Mouse (Mus musculus) Muller cell, postnatal 12 days (primary cell): ENCODE measurements around the gene Gprin1.

Source experiments
- DNase-seq: peaks from one replicate; pipeline ENCODE4 v3.0.0-alpha.2; 2015; ENCODE audit errors: inconsistent ontology term

The Gprin1 gene

GRCm38 (mm10) chr13:54760164-54760795 lies 10.6 kb upstream of the Gprin1 start:
- DNase-seq = no peak

DNA sequence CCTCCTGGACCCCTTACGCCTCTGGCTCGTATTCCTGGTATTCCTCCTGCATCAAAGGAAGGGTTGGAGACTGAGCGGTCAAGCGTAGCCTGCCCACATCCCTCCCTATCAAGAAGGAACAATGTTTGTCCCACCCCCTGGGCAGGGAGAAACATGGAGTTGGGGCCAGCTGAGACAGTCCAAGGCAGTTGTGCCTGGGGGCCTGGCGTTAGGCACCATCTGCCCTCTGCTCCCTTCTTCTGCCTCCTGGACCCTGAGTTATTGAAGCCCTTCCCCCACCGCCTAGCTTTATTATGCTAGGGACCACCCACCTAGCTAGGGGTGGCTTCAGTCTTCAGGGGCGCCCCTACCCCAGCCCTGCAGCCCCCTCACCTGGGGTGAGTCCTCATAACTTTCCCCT lies 9.8 kb upstream of the Gprin1 start:
- no peak for DNase-seq

- DNase-seq = no peak
These were observed 9.2 kb upstream of the Gprin1 start for GRCm38 (mm10) chr13:54758756-54759470.

- DNase-seq = peak; percentile 89
These were observed 8.5 kb upstream of the Gprin1 start for GRCm38 (mm10) chr13:54758045-54758755.

GRCm38 (mm10) chr13:54757093-54757830 lies 7.6 kb upstream of the Gprin1 start:
- DNase-seq = no peak

DNA sequence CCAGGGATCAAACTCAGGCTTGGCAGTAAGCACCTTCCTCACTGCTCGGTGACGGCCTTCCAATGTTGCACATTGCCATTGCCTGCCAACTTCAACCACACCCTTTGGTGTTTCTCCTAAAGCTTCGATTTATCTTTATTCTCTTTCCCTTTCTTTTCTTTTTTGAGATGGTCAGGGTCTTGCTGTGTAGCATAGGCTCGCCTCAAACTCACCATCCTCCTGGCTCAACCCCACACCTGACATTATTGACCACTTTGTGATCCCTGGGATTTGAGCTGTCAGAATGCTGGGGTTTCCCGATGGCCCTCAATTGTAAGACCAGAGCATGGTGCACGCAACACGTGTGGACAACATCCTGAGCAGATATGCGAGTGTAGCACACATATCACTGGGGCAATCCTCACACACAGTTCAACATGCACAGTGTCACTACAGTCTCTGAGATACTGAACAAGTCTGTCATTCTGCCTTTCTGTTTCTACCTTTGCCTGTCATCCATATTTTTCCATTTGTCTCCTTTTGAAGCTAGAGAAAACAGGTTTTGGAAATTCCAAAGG lies 6.6 kb upstream of the Gprin1 start:
- no peak for DNase-seq

DNA sequence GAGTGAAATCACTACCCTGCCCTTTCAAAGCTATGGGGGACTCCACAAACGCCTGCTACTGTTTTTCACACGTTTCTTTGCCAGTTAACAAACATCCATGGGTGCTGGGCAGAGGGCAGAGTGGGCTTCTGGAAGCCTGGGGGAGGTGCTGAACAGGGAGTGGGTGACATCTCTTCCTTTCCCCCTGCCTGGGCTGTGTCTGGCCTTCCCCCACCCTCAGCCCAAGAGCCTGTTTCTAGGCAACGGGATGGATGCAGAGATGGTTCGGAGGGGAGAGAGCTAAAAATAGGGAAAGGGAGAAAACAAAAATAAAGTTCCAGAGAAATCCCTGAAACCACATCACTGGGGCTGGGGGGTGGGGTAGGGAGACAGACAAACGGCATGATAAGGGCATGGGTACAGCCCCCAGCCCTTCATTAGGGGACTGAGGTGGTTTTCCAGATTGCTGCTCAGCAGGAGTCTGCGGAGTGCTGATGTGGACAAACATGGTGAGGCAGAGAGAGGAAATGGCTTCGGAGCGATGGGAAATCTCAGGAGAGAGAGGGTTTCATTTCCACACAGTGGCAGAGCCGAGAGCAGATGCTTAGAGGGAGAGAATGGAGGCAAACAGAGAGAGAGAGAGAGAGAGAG lies 5.6 kb upstream of the Gprin1 start:
- DNase-seq = no peak

- DNase-seq = no peak
These were observed 4.8 kb upstream of the Gprin1 start for GRCm38 (mm10) chr13:54754169-54755080.

DNA sequence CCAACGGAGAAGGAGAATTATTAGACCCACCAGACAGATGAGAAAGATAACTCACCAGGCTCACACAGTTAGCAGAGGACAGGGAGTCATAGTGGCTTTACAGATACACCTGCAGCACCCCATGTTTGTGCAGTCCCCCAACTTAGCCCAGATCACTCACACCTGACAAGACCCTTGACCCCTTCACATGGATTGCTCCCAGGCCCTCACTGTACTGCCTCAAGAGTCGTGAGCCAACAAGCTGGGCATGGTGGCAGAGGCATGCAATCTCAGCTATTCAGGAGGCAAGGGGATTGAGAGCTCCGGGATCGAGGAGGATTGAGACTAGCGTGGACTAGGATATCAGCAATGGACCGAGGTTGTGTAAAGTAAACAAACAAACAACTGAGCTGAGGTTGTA lies 4.1 kb upstream of the Gprin1 start:
- DNase-seq = no peak

GRCm38 (mm10) chr13:54752656-54753055 lies 3.0 kb upstream of the Gprin1 start:
- DNase-seq = no peak

- DNase-seq = no peak
These were observed 1.0 kb upstream of the Gprin1 start for GRCm38 (mm10) chr13:54750699-54751098.

- peak; percentile 61 for DNase-seq
These were observed 412 bp downstream of the Gprin1 start for GRCm38 (mm10) chr13:54749061-54749863.

DNA sequence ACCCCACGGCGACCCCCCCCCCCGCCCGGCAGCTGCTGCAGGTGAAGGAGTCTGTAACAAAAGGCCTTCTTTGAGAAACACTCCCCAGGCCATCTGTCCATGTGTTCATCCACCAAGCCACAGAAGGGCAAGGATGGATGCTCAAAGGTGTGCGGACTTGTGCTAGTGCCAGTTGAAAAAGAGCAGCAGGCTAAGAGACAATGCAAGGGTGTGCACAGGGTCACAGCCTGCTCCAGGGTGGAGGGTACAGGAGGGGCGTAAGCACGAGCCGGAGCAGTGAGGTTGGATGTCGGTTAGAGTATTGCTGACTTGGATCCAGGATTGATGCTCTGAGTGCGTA lies 983 bp downstream of the Gprin1 start:
- no peak for DNase-seq

DNA sequence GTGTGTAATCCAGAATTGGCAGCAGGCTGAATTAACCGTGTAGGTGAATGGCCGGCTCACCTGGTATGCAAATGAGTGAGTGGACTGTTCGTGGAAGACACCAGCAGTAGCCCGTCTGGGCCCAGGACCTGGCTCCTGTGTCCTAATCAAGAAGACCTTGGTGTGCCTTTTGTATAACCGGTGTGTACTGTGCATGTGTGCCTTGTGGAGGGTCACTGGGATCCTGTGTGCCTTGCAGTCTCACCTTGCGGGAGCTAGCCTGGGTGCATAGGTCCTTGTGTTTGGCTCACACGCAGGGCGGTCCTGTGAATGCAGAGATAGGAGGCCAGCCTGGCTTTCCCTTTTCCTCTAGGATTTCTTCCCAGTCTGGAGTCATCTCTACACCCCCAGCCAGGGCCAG lies 1.5 kb downstream of the Gprin1 start:
- no peak for DNase-seq

GRCm38 (mm10) chr13:54746896-54747295 lies 2.8 kb downstream of the Gprin1 start:
- peak; percentile 39 for DNase-seq

GRCm38 (mm10) chr13:54746110-54746509 lies 3.6 kb downstream of the Gprin1 start:
- no peak for DNase-seq

DNA sequence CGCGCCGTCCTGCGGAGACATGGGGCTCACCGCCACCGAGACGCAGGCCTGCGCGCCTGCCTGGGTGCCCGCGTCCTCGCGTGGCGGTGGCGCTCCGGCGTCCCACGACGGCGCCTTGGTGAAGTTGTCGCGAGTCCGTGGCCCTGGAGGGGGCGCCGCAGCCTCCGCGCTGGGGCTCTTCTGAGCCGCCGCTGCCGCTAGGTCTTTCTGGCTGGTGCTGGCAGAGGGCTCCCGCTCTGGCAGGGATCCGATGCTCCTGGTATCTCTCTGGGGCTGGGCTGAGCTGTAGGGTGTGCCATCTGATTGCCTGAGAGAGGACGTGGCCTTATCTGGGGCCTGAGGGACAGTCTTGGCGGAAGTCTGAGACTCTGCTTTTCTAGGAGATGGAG lies 11.5 kb downstream of the Gprin1 start:
- DNase-seq = no peak

GRCm38 (mm10) chr13:54737488-54738212 lies 12.0 kb downstream of the Gprin1 start:
- DNase-seq = peak; percentile 40

GRCm38 (mm10) chr13:54736931-54737330 lies 12.7 kb downstream of the Gprin1 start:
- DNase-seq = no peak
